Mouse (Mus musculus) MEL (cell line): Measurements from ENCODE around the gene Chrm3. TPM values are rescaled to one million over a fixed set of nuclear protein-coding genes. Genes with fewer than 3 reads are reported as not detected.

Experiments
- DNase-seq: peaks from one replicate; pipeline ENCODE4 v3.0.0; 2011; ENCODE audit warnings: low read depth, low spot score
- H3K27ac ChIP-seq: 2 replicates; pipeline ENCODE4 v1.5.1; 2012; ENCODE audit warnings: low read depth, mild to moderate bottlenecking, control low read depth, low read length, moderate library complexity; ENCODE audit not compliant: control insufficient read depth
- H3K27me3 ChIP-seq, 2 experiments: fragments of 150-350 bp in 1 of 2; sonication (generic) in 1 of 2; 2 replicates each; pipeline ENCODE4 v1.6.1; 2012; ENCODE audit warnings: low read length in 2 of 2, mild to moderate bottlenecking in 2 of 2, improper control_type of control experiment in 1 of 2, moderate library complexity in 1 of 2; ENCODE audit not compliant: insufficient read depth in 2 of 2, control insufficient read depth in 1 of 2
- H3K36me3 ChIP-seq, 2 experiments: 2 replicates each; pipeline ENCODE4 v1.6.1; 2012 to 2014; ENCODE audit warnings: low read length in 2 of 2, improper control_type of control experiment in 1 of 2, inconsistent platforms in 1 of 2, mild to moderate bottlenecking in 1 of 2; ENCODE audit not compliant: insufficient read depth in 2 of 2, control insufficient read depth in 1 of 2
- H3K4me1 ChIP-seq, 2 experiments: fragments of 150-350 bp in 1 of 2; sonication (generic) in 1 of 2; 2 replicates each; pipeline ENCODE4 v1.6.1; 2012; ENCODE audit warnings: low read length in 2 of 2, improper control_type of control experiment in 1 of 2, mild to moderate bottlenecking in 1 of 2; ENCODE audit not compliant: insufficient read depth in 2 of 2, control insufficient read depth in 1 of 2
- H3K4me3 ChIP-seq, 2 experiments: fragments of 150-350 bp in 1 of 2; sonication (generic) in 1 of 2; 2 replicates each; pipeline ENCODE4 v1.5.1; 2012; ENCODE audit warnings: low read depth in 2 of 2, low read length in 2 of 2, mild to moderate bottlenecking in 2 of 2, moderate library complexity in 2 of 2, control low read depth in 1 of 2, improper control_type of control experiment in 1 of 2; ENCODE audit not compliant: control insufficient read depth in 1 of 2, insufficient read depth in 1 of 2
- H3K79me2 ChIP-seq: 2 replicates; pipeline ENCODE4 v1.6.1; 2012; ENCODE audit warnings: mild to moderate bottlenecking, low read length, moderate library complexity; ENCODE audit not compliant: control insufficient read depth, poor library complexity, insufficient read depth
- H3K9ac ChIP-seq: 2 replicates; pipeline ENCODE4 v1.6.1; 2012; ENCODE audit warnings: low read depth, mild to moderate bottlenecking, control low read depth, low read length, moderate library complexity; ENCODE audit not compliant: control insufficient read depth, poor library complexity, severe bottlenecking
- H3K9me3 ChIP-seq: fragments of 150-350 bp; sonication (generic); replicated peaks from 2 replicates; pipeline ENCODE4 v1.6.1; 2012; ENCODE audit warnings: mild to moderate bottlenecking, low read length, improper control_type of control experiment, moderate library complexity; ENCODE audit not compliant: insufficient read depth
- CHD1 ChIP-seq: IDR thresholded peaks from 2 replicates; pipeline ENCODE4 v1.6.1; 2012; ENCODE audit warnings: low read depth, mild to moderate bottlenecking, inconsistent platforms, low read length, improper control_type of control experiment
- CTCF ChIP-seq, 3 experiments: IDR thresholded peaks in 2 of 3; conservative IDR thresholded peaks in 1 of 3; 2 replicates each; pipeline ENCODE4 v1.5.1; 2011 to 2012; ENCODE audit warnings: low read length in 3 of 3, low read depth in 2 of 3, mild to moderate bottlenecking in 2 of 3, improper control_type of control experiment in 1 of 3, inconsistent platforms in 1 of 3, mixed read lengths in 1 of 3, moderate library complexity in 1 of 3; ENCODE audit not compliant: control insufficient read depth in 1 of 3, insufficient read depth in 1 of 3, poor library complexity in 1 of 3, severe bottlenecking in 1 of 3
- EP300 ChIP-seq, 2 experiments: IDR thresholded peaks; 2 replicates each; pipeline ENCODE4 v1.6.1; 2011; ENCODE audit warnings: improper control_type of control experiment in 2 of 2, low read length in 2 of 2, low read depth in 1 of 2, mild to moderate bottlenecking in 1 of 2
- ETS1 ChIP-seq: IDR thresholded peaks from 2 replicates; pipeline ENCODE4 v1.6.1; 2012; ENCODE audit warnings: low read depth, mild to moderate bottlenecking, inconsistent platforms, low read length, improper control_type of control experiment, moderate library complexity
- GABPA ChIP-seq: IDR thresholded peaks from 2 replicates; pipeline ENCODE4 v1.6.1; 2012; ENCODE audit warnings: low read depth, mild to moderate bottlenecking, inconsistent platforms, low read length, improper control_type of control experiment, moderate library complexity
- GATA1 ChIP-seq: IDR thresholded peaks from 2 replicates; pipeline ENCODE4 v1.6.1; 2011; ENCODE audit warnings: low read depth, low read length, improper control_type of control experiment
- HCFC1 ChIP-seq: IDR thresholded peaks from 2 replicates; pipeline ENCODE4 v1.6.1; 2012; ENCODE audit warnings: low read depth, mild to moderate bottlenecking, inconsistent platforms, low read length, improper control_type of control experiment, moderate library complexity
- JUND ChIP-seq: IDR thresholded peaks from 2 replicates; pipeline ENCODE4 v1.6.1; 2011; ENCODE audit warnings: low read depth, mild to moderate bottlenecking, improper control_type of control experiment, low read length
- KAT2A ChIP-seq: conservative IDR thresholded peaks from 2 replicates; pipeline ENCODE4 v1.6.1; 2012; ENCODE audit warnings: low read depth, low read length, improper control_type of control experiment, inconsistent platforms
- MAFK ChIP-seq: IDR thresholded peaks from 2 replicates; pipeline ENCODE4 v1.6.1; 2011; ENCODE audit warnings: low read depth, mild to moderate bottlenecking, low read length, improper control_type of control experiment, borderline replicate concordance
- MAZ ChIP-seq: IDR thresholded peaks from 2 replicates; pipeline ENCODE4 v1.6.1; 2012; ENCODE audit warnings: low read depth, mild to moderate bottlenecking, inconsistent platforms, low read length, improper control_type of control experiment
- MYC ChIP-seq: IDR thresholded peaks from 2 replicates; pipeline ENCODE4 v1.6.1; 2011; ENCODE audit warnings: low read depth, mild to moderate bottlenecking, low read length, improper control_type of control experiment, moderate library complexity
- NELFE ChIP-seq: IDR thresholded peaks from 2 replicates; pipeline ENCODE4 v1.6.1; 2011; ENCODE audit warnings: low read depth, low read length, improper control_type of control experiment
- NRF1 ChIP-seq: IDR thresholded peaks from 2 replicates; pipeline ENCODE4 v1.6.1; 2014; ENCODE audit warnings: low read depth, mild to moderate bottlenecking, inconsistent platforms, low read length, improper control_type of control experiment, moderate library complexity; ENCODE audit not compliant: poor library complexity, insufficient read depth, severe bottlenecking
- POLR2A ChIP-seq, 2 experiments: IDR thresholded peaks; 2 replicates each; pipeline ENCODE4 v1.6.1; 2011 to 2012; ENCODE audit warnings: low read length in 2 of 2, mild to moderate bottlenecking in 2 of 2, control low read depth in 1 of 2, improper control_type of control experiment in 1 of 2, low read depth in 1 of 2, moderate library complexity in 1 of 2; ENCODE audit not compliant: control insufficient read depth in 1 of 2, insufficient read depth in 1 of 2, poor library complexity in 1 of 2
- POLR2AphosphoS5 ChIP-seq: IDR thresholded peaks from 2 replicates; pipeline ENCODE4 v1.6.1; 2012; ENCODE audit warnings: low read depth, borderline replicate concordance, mild to moderate bottlenecking, inconsistent platforms, low read length, moderate library complexity, mixed read lengths
- RCOR1 ChIP-seq: IDR thresholded peaks from 2 replicates; pipeline ENCODE4 v1.6.1; 2012; ENCODE audit warnings: low read depth, mild to moderate bottlenecking, inconsistent platforms, low read length, improper control_type of control experiment
- SIN3A ChIP-seq: IDR thresholded peaks from 2 replicates; pipeline ENCODE4 v1.6.1; 2012; ENCODE audit warnings: low read length, improper control_type of control experiment, inconsistent platforms
- SMC3 ChIP-seq: IDR thresholded peaks from 2 replicates; pipeline ENCODE4 v1.6.1; 2011; ENCODE audit warnings: low read depth, low read length, improper control_type of control experiment
- TAL1 ChIP-seq: IDR thresholded peaks from 2 replicates; pipeline ENCODE4 v1.6.1; 2012; ENCODE audit warnings: mild to moderate bottlenecking, inconsistent platforms, low read length, moderate library complexity, mixed read lengths
- TCF12 ChIP-seq: IDR thresholded peaks from 2 replicates; pipeline ENCODE4 v1.6.1; 2014; ENCODE audit warnings: low read depth, mild to moderate bottlenecking, inconsistent platforms, low read length, improper control_type of control experiment, moderate library complexity
- UBTF ChIP-seq: IDR thresholded peaks from 2 replicates; pipeline ENCODE4 v1.6.1; 2012; ENCODE audit warnings: low read depth, mild to moderate bottlenecking, inconsistent platforms, low read length, improper control_type of control experiment, moderate library complexity, borderline replicate concordance; ENCODE audit not compliant: insufficient read depth
- ZMIZ1 ChIP-seq: IDR thresholded peaks from 2 replicates; pipeline ENCODE4 v1.6.1; 2012; ENCODE audit warnings: low read depth, mild to moderate bottlenecking, inconsistent platforms, low read length, improper control_type of control experiment, moderate library complexity
- ZNF384 ChIP-seq: IDR thresholded peaks from 2 replicates; pipeline ENCODE4 v1.6.1; 2012; ENCODE audit warnings: low read depth, mild to moderate bottlenecking, inconsistent platforms, low read length, improper control_type of control experiment
- polyA plus RNA-seq, 2 experiments: library from polyadenylated mRNA; stranded (reverse) in 1 of 2; unstranded in 1 of 2; fragments of >175 nt in 1 of 2; fragments of >200 nt in 1 of 2; gene quantifications; 2 replicates each; pipeline versions ENCODE4 v1.2.1 to v1.2.4; 2012; ENCODE audit warnings: low replicate concordance in 2 of 2, low read depth in 1 of 2; ENCODE audit not compliant: insufficient read length in 2 of 2, insufficient read depth in 1 of 2, missing spikeins in 1 of 2
- total RNA-seq: library from RNA; depleted of rRNA; stranded (reverse); fragments of 300-350 nt; gene quantifications from 2 replicates; pipeline ENCODE4 v1.2.3, GENCODE M21; 2012

Chrm3 gene
- total and polyA plus RNA-seq, 3 experiments = not detected

DNA sequence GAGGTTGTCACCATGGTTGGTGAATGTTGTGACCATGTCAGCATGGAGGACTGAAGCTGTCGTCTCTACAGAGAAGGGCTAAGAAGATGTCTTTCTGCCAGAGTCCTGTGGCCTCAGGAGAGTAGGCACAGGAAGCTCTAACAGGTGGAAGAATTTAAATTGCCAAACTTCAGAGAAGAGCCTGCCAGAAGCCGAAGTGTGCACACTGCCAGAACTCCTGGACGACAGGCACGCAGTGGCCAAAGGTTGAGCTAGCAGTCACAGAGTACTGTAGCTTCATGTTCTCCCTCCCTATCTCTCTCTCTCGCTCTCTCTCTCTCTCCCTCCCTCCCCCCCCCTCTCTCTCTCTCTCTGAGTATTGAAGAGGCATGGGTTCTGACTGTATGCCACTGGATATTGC, 4.9 kb downstream of the Chrm3 start:
- Histone ChIP-seq H3K4me1 (no peaks in the 10 kb centered on the region), H3K27me3 (no peaks in the 10 kb centered on the region)

DNA sequence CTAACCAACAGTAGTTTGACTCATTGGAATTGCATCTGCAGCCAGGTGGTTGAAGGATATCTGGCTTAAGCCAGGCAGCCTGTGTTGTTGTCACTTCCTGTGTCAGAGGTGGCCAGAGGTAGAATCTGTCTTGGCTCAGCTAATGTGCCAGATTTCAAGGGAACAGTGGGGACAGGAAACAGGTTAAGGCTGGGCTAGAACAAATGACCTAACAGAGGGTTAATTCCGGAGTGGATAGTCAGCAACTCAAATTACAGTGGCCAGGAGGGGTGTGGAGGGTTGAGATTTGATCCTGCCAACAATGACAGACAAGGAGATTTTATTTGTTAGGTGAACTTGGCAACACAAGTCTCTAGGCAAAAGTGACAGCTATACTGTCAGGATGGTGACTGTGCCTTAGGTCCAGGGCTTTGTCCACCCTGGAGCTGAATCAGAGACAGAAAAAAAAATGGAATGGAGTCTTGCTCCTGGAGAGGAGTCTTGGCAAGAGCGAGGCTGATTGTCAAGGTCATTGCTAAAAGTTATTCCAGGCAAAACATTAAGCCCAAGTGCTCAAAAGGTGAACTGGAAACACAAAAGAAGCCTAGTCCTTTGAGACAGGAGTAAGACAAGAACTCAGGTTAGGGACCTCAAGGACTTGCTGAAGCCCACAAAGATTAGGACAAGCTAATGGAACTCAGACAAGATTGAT, 5.6 kb downstream of the Chrm3 start:
- no peak overlapping the region for H3K4me3 ChIP-seq

More for the DNA sequence above, 4.9 kb downstream of the Chrm3 start:
- TF ChIP-seq GATA1 (no peak), ZMIZ1 (no peak), NELFE (no peak), SMC3 (no peak), HCFC1 (no peak), SIN3A (no peak), MYC (no peak), ETS1 (no peak), NRF1 (no peak), RCOR1 (no peak)
- Histone ChIP-seq H3K4me3 (no peak overlapping the region), H3K9me3 (no peaks in the 10 kb centered on the region), H3K27ac (no peak overlapping the region), H3K9ac (no peak overlapping the region), H3K79me2 (no peaks in the 10 kb centered on the region), H3K36me3 (no peaks in the 10 kb centered on the region)
- no peak for DNase-seq

More for the DNA sequence above, 5.6 kb downstream of the Chrm3 start:
- no peaks in the 10 kb centered on the region for H3K79me2 ChIP-seq
- no peak overlapping the region for H3K27ac ChIP-seq
- no peak for DNase-seq
- TF ChIP-seq GATA1 = no peak
- TF ChIP-seq ETS1 = no peak
- no peak for TF ChIP-seq ZMIZ1
- no peak for TF ChIP-seq TAL1
- TF ChIP-seq UBTF = no peak
- no peak for TF ChIP-seq CTCF (IDR thresholded peaks at IDR 0.05 in 2 of 3, conservative IDR thresholded peaks at IDR 0.05 in 1 of 3; ENCODE audit: control insufficient read depth in 1 of 3, insufficient read depth in 1 of 3, low read depth in 2 of 3, low read length in 3 of 3, poor library complexity in 1 of 3, severe bottlenecking in 1 of 3)
- TF ChIP-seq MYC = no peak
- no peak for TF ChIP-seq EP300 (IDR thresholded peaks at IDR 0.05; ENCODE audit: low read depth in 1 of 2, low read length in 2 of 2)
- no peak for TF ChIP-seq POLR2A (IDR thresholded peaks at IDR 0.05; ENCODE audit: control insufficient read depth in 1 of 2, insufficient read depth in 1 of 2, low read depth in 1 of 2, low read length in 2 of 2, poor library complexity in 1 of 2)
- TF ChIP-seq TCF12 = no peak
- no peak for TF ChIP-seq GABPA
- no peak for TF ChIP-seq KAT2A
- TF ChIP-seq JUND = no peak
- no peak for TF ChIP-seq MAZ
- TF ChIP-seq CHD1 = no peak
- no peak for TF ChIP-seq NRF1
- TF ChIP-seq NELFE = no peak
- no peak for TF ChIP-seq MAFK
- no peak for TF ChIP-seq POLR2AphosphoS5
- TF ChIP-seq ZNF384 = no peak
- TF ChIP-seq, all 39 proteins: peak for 0
- Histone ChIP-seq H3K4me1 (no peaks in the 10 kb centered on the region), H3K36me3 (no peaks in the 10 kb centered on the region), H3K27me3 (no peaks in the 10 kb centered on the region), H3K9me3 (no peaks in the 10 kb centered on the region), H3K9ac (no peak overlapping the region)
